ENCODE assay signal across 8 mouse cellular contexts in the genomic region with DNA sequence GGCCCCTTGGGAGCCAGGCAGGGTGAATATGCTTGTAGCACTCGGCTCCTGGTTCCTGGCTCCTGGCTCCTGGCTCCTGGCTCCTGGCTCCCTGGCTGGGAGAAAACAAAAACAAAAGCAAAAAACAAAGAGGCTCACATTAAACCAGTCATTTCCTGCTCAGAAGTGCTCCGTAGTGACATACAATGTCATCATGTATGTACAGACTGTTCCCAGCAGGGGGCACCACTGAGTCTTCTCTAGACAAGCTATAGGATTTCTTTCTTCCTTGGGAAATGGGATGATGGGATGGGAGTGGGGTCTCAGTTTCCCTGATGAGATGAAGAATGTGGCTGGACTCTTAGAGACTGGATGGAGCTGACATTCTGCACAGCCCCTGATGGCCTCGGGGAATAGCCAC. TPM values are rescaled to one million over a fixed set of nuclear protein-coding genes. Genes with fewer than 3 reads are reported as not detected.
A peak's percentile ranks its signal among the peaks of the same experiment; 100 is the strongest.
DNase-seq lines count a peak whose midpoint lies in the region; ATAC-seq lines count a peak whose summit lies in the region.

No protein-coding gene starts in this region.

- ATAC-seq in monocyte, adult 5-6 weeks (replicated peaks; ENCODE audit: insufficient number of reproducible peaks, low FRiP score, low TSS enrichment, poor library complexity, severe bottlenecking), result 0 out of 2 replicates have a peak, but pooled peaks have one; percentile 62

- DNase-seq in heart, postnatal 14 days, result peak; percentile 52 to 66
- no peak for DNase-seq in heart, adult 8-10 months (ENCODE audit: low spot score)
- DNase-seq in 416B (ENCODE audit: low read depth) (peak; percentile 80), MEL-GATA-1-ER (ENCODE audit: extremely low read depth, low read depth) (peak; percentile 44)
- DNase-seq in embryo, embryonic 10 days (ENCODE audit: low spot score), result peak; percentile 60
- DNase-seq in kidney, postnatal 14 days, result peak; percentile 64
- DNase-seq in thymus, postnatal 4 days, result peak; percentile 92

- intact Hi-C loops in heart, postnatal 14 days (cut with DNase I), result no loop called here

RNA-seq across cellular contexts. Expression of a gene that starts 12.7 kb away (rescaled TPM):
- total RNA-seq in heart, postnatal 14 days (2021), result under 1 TPM in 1 of 2 experiments, not detected in 1; 0.31 TPM
- total RNA-seq in heart, adult 8-10 months (2022), result not detected
- total RNA-seq in monocyte, adult 5-6 weeks (2017), result not detected in 3 replicates

RNA-seq across cellular contexts. Expression of a gene that starts 13.4 kb away (rescaled TPM):
- 1 to 10 TPM; 7.8 to 8.1 TPM for total RNA-seq in heart, postnatal 14 days (2021)
- total RNA-seq in heart, adult 8-10 months (2022), result 1 to 10 TPM; 5.4 to 7.2 (median 7.1) TPM
- 12.6 to 46.5 TPM (median 38.6 TPM) in 3 replicates for total RNA-seq in monocyte, adult 5-6 weeks (2017)

RNA-seq across cellular contexts. Expression of a gene that starts 50.1 kb away (rescaled TPM):
- total RNA-seq in heart, postnatal 14 days (2021), result 1 to 10 TPM; 1.5 TPM
- 1 to 10 TPM in 3 of 4 experiments, under 1 TPM in 1; 0.75 to 1.3 (median 1.2) TPM for total RNA-seq in heart, adult 8-10 months (2022)
- total RNA-seq in monocyte, adult 5-6 weeks (2017), result 2.9 to 15.5 TPM (median 10.1 TPM) in 3 replicates
